Mouse (Mus musculus): ENCODE data around the gene Gpr152. TPM values are rescaled to one million over a fixed set of nuclear protein-coding genes. Genes with fewer than 3 reads are reported as not detected.
"Not testable (repeated sequence)": the region's sequence is repeated elsewhere in the genome, so short reads cannot be mapped to it uniquely, and the experiment has no call there.

Gene Gpr152
- polyA plus RNA-seq, 1 experiment from 2014 or later = not detected

GRCm38 (mm10) chr19:4121896-4122295, 17.7 kb upstream of the Gpr152 start:
- Histone ChIP-seq H3K4me1 (replicated peaks; ENCODE audit: control insufficient read depth, insufficient read depth, low read length) (peaks cover 17% of the 10 kb centered on the region), H3K4me2 (ENCODE audit: low read length) (peak overlapping the region; percentile 50), H3K36me3 (ENCODE audit: control insufficient read depth, insufficient read depth, low read length) (peaks cover 19% of the 10 kb centered on the region)
- not testable (repeated sequence) for H3K4me3 ChIP-seq (ENCODE audit: low read depth, low read length); ATAC-seq (replicated peaks; ENCODE audit: low FRiP score, low TSS enrichment, low read depth); DNase-seq (ENCODE audit: low spot score); H3K27me3 ChIP-seq (replicated peaks; ENCODE audit: control insufficient read depth, insufficient read depth, low read length); H3K9ac ChIP-seq (ENCODE audit: low read length); H3K27ac ChIP-seq (ENCODE audit: low read depth); H3K9me3 ChIP-seq (ENCODE audit: control insufficient read depth, low read length)
- 49% methylated on average over 6 of the region's 6 CpGs for WGBS

GRCm38 (mm10) chr19:4122411-4123370, 16.9 kb upstream of the Gpr152 start:
- Histone ChIP-seq H3K4me3 (ENCODE audit: low read depth, low read length) (no peak overlapping the region), H3K36me3 (ENCODE audit: control insufficient read depth, insufficient read depth, low read length) (peaks cover 11% of the 10 kb centered on the region), H3K4me2 (ENCODE audit: low read length) (no peak overlapping the region), H3K4me1 (replicated peaks; ENCODE audit: control insufficient read depth, insufficient read depth, low read length) (peaks cover 20% of the 10 kb centered on the region), H3K27me3 (replicated peaks; ENCODE audit: control insufficient read depth, insufficient read depth, low read length) (no peaks in the 10 kb centered on the region), H3K9ac (ENCODE audit: low read length) (no peak overlapping the region), H3K9me3 (ENCODE audit: control insufficient read depth, low read length) (no peaks in the 10 kb centered on the region), H3K27ac (ENCODE audit: low read depth) (no peak overlapping the region)
- DNase-seq (ENCODE audit: low spot score) = no peak
- ATAC-seq (replicated peaks; ENCODE audit: low FRiP score, low TSS enrichment, low read depth) = no peak
- 82% methylated on average over 7 of the region's 7 CpGs for WGBS

GRCm38 (mm10) chr19:4124432-4124831, 15.2 kb upstream of the Gpr152 start:
- H3K4me3 ChIP-seq (ENCODE audit: low read depth, low read length) = no peak overlapping the region
- H3K4me2 ChIP-seq (ENCODE audit: low read length) = no peak overlapping the region
- no peaks in the 10 kb centered on the region for H3K27me3 ChIP-seq (replicated peaks; ENCODE audit: control insufficient read depth, insufficient read depth, low read length)
- H3K4me1 ChIP-seq (replicated peaks; ENCODE audit: control insufficient read depth, insufficient read depth, low read length) = peaks cover 20% of the 10 kb centered on the region
- H3K9me3 ChIP-seq (ENCODE audit: control insufficient read depth, low read length) = no peaks in the 10 kb centered on the region
- DNase-seq (ENCODE audit: low spot score) (no peak), ATAC-seq (replicated peaks; ENCODE audit: low FRiP score, low TSS enrichment, low read depth) (no peak)
- H3K9ac ChIP-seq (ENCODE audit: low read length) = no peak overlapping the region
- no peak overlapping the region for H3K27ac ChIP-seq (ENCODE audit: low read depth)
- H3K36me3 ChIP-seq (ENCODE audit: control insufficient read depth, insufficient read depth, low read length) = peaks cover 14% of the 10 kb centered on the region
- WGBS = 81% methylated on average over 4 of the region's 4 CpGs

- peak; percentile 25 for ATAC-seq (replicated peaks; ENCODE audit: low FRiP score, low TSS enrichment, low read depth)
- H3K27me3 ChIP-seq (replicated peaks; ENCODE audit: control insufficient read depth, insufficient read depth, low read length); DNase-seq (ENCODE audit: low spot score); H3K9me3 ChIP-seq (ENCODE audit: control insufficient read depth, low read length): not testable (repeated sequence)
- peak overlapping the region; percentile 98 for H3K4me3 ChIP-seq (ENCODE audit: low read depth, low read length)
- H3K9ac ChIP-seq (ENCODE audit: low read length) = 0 out of 2 replicates have a peak overlapping the region, but pooled peaks have one; percentile 25
- WGBS = 16% methylated on average over 2 of the region's 4 CpGs
- H3K36me3 ChIP-seq (ENCODE audit: control insufficient read depth, insufficient read depth, low read length) = peaks cover 22% of the 10 kb centered on the region
- H3K4me1 ChIP-seq (replicated peaks; ENCODE audit: control insufficient read depth, insufficient read depth, low read length) = peaks cover 20% of the 10 kb centered on the region
- peak overlapping the region; percentile 7; the same call in 1 of the 2 replicates for H3K27ac ChIP-seq (ENCODE audit: low read depth)
- H3K4me2 ChIP-seq (ENCODE audit: low read length) = peak overlapping the region; percentile 91
Measured at GRCm38 (mm10) chr19:4125268-4125667, 14.3 kb upstream of the Gpr152 start.

GRCm38 (mm10) chr19:4125741-4126696, 13.6 kb upstream of the Gpr152 start, which contains the start of gene Aip:
Gene Aip (minus strand): TSS chr19:4125858.
- peak within 1 kb of the TSS; percentile 84 for H3K9ac ChIP-seq (ENCODE audit: low read length)
- H3K4me1 ChIP-seq (replicated peaks; ENCODE audit: control insufficient read depth, insufficient read depth, low read length) = peaks cover 13% of the 10 kb centered on the region
- H3K36me3 ChIP-seq (ENCODE audit: control insufficient read depth, insufficient read depth, low read length) = peaks cover 28% of the 10 kb centered on the region
- WGBS = 1% methylated on average over 64 of the region's 64 CpGs
- peak within 1 kb of the TSS; percentile 91 for H3K4me2 ChIP-seq (ENCODE audit: low read length)
- no peaks in the 10 kb centered on the region for H3K9me3 ChIP-seq (ENCODE audit: control insufficient read depth, low read length)
- DNase-seq (ENCODE audit: low spot score) (peak; percentile 96), ATAC-seq (replicated peaks; ENCODE audit: low FRiP score, low TSS enrichment, low read depth) (peak; percentile 93)
- peak within 1 kb of the TSS; percentile 98 for H3K4me3 ChIP-seq (ENCODE audit: low read depth, low read length)
- no peaks in the 10 kb centered on the region for H3K27me3 ChIP-seq (replicated peaks; ENCODE audit: control insufficient read depth, insufficient read depth, low read length)
- H3K27ac ChIP-seq (ENCODE audit: low read depth) = peak within 1 kb of the TSS; percentile 57

GRCm38 (mm10) chr19:4126759-4127495, 12.7 kb upstream of the Gpr152 start:
- Histone ChIP-seq H3K4me3 (ENCODE audit: low read depth, low read length) (peak overlapping the region; percentile 98), H3K27ac (ENCODE audit: low read depth) (no peak overlapping the region), H3K4me1 (replicated peaks; ENCODE audit: control insufficient read depth, insufficient read depth, low read length) (peaks cover 13% of the 10 kb centered on the region), H3K9ac (ENCODE audit: low read length) (peak overlapping the region; percentile 84), H3K36me3 (ENCODE audit: control insufficient read depth, insufficient read depth, low read length) (peaks cover 37% of the 10 kb centered on the region), H3K4me2 (ENCODE audit: low read length) (peak overlapping the region; percentile 91), H3K9me3 (ENCODE audit: control insufficient read depth, low read length) (no peaks in the 10 kb centered on the region), H3K27me3 (replicated peaks; ENCODE audit: control insufficient read depth, insufficient read depth, low read length) (no peaks in the 10 kb centered on the region)
- 52% methylated on average over 6 of the region's 7 CpGs for WGBS
- DNase-seq (ENCODE audit: low spot score) = no peak
- ATAC-seq (replicated peaks; ENCODE audit: low FRiP score, low TSS enrichment, low read depth) = no peak

GRCm38 (mm10) chr19:4129462-4129861, 10.1 kb upstream of the Gpr152 start:
- DNase-seq (ENCODE audit: low spot score) (no peak), ATAC-seq (replicated peaks; ENCODE audit: low FRiP score, low TSS enrichment, low read depth) (no peak)
- Histone ChIP-seq H3K36me3 (ENCODE audit: control insufficient read depth, insufficient read depth, low read length) (peaks cover 52% of the 10 kb centered on the region), H3K9ac (ENCODE audit: low read length) (no peak overlapping the region), H3K27me3 (replicated peaks; ENCODE audit: control insufficient read depth, insufficient read depth, low read length) (no peaks in the 10 kb centered on the region), H3K9me3 (ENCODE audit: control insufficient read depth, low read length) (no peaks in the 10 kb centered on the region), H3K27ac (ENCODE audit: low read depth) (no peak overlapping the region), H3K4me3 (ENCODE audit: low read depth, low read length) (no peak overlapping the region), H3K4me1 (replicated peaks; ENCODE audit: control insufficient read depth, insufficient read depth, low read length) (peaks cover 13% of the 10 kb centered on the region), H3K4me2 (ENCODE audit: low read length) (no peak overlapping the region)
- 91% methylated on average over 7 of the region's 7 CpGs for WGBS

GRCm38 (mm10) chr19:4130106-4130505, 9.5 kb upstream of the Gpr152 start:
- Histone ChIP-seq H3K9me3 (ENCODE audit: control insufficient read depth, low read length) (no peaks in the 10 kb centered on the region), H3K4me1 (replicated peaks; ENCODE audit: control insufficient read depth, insufficient read depth, low read length) (peaks cover 8% of the 10 kb centered on the region), H3K36me3 (ENCODE audit: control insufficient read depth, insufficient read depth, low read length) (peaks cover 52% of the 10 kb centered on the region), H3K27me3 (replicated peaks; ENCODE audit: control insufficient read depth, insufficient read depth, low read length) (no peaks in the 10 kb centered on the region), H3K4me3 (ENCODE audit: low read depth, low read length) (no peak overlapping the region), H3K9ac (ENCODE audit: low read length) (no peak overlapping the region), H3K27ac (ENCODE audit: low read depth) (no peak overlapping the region), H3K4me2 (ENCODE audit: low read length) (no peak overlapping the region)
- ATAC-seq (replicated peaks; ENCODE audit: low FRiP score, low TSS enrichment, low read depth) (no peak), DNase-seq (ENCODE audit: low spot score) (no peak)
- 86% methylated on average over 4 of the region's 4 CpGs for WGBS
